Comparison of ENCODE assay signal across 13 mouse cellular contexts in the genomic region with DNA sequence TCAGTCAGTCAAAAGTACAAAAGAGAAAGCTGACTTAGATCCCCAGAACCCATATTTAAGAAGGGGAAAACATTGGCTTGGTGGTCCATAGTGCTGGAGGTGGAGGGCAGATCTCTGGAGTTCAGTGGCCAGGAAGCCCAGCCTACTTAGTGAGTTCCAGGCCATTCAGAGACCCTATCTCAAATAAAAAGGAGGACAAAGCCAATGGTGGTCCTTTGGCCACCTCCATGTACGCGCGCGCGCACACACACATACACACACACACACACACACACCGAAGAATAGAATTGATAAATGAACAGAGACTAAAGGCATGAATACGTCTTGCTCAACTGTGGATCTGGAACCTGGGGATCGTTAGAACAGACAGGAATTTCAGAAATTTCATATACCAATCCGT. TPM values are rescaled to one million over a fixed set of nuclear protein-coding genes. Genes with fewer than 3 reads are reported as not detected.
DNase-seq lines count a peak whose midpoint lies in the region; ATAC-seq and TF ChIP-seq lines count a peak whose summit lies in the region.
"Had no signal": no experiment of that assay in that cellular context is flagged by ENCODE, and none has a peak within 500 bp of the region (broad histone marks: within the 10 kb centered on the region; RNA-seq: fewer than 3 reads in every experiment).

No protein-coding gene starts in this region.

- no peaks in the 10 kb centered on the region for H3K9me3 ChIP-seq in liver, embryonic 14.5 days (ENCODE audit: control insufficient read depth, low read length)

- no peaks in the 10 kb centered on the region for H3K36me3 ChIP-seq in liver, adult 2 months (ENCODE audit: control insufficient read depth, insufficient read depth, low read length)
- H3K36me3 ChIP-seq in liver, embryonic 14.5 days (replicated peaks; ENCODE audit: control insufficient read depth, insufficient read depth, low read depth), result no peaks in the 10 kb centered on the region

- DNase-seq in liver, adult 2 months (ENCODE audit: extremely low read depth, low read depth, low spot score), result no peak
- no peak for DNase-seq in liver
- DNase-seq in A20 (ENCODE audit: low read depth, low spot score), result peak; percentile 73
- no peak for DNase-seq in liver, embryonic 14.5 days (ENCODE audit: low read depth in 3 of 3, low spot score in 3 of 3)
- no peak for DNase-seq in right cerebral cortex, adult 2 months (ENCODE audit: low spot score in 2 of 2)
- no peak for DNase-seq in adrenal gland, postnatal 36 days
- DNase-seq: adrenal gland, adult 2 months; cerebellum, postnatal 10 days; gastrocnemius, postnatal 25 days; lung, postnatal 10 days; midbrain, embryonic 14.5 days had no signal

- H3K27me3 ChIP-seq in liver, adult 2 months (ENCODE audit: control insufficient read depth, insufficient read depth, low read length), result no peaks in the 10 kb centered on the region
- H3K27me3 ChIP-seq in liver, embryonic 14.5 days (ENCODE audit: control insufficient read depth, insufficient read depth, low read length), result no peaks in the 10 kb centered on the region

- H3K4me1 ChIP-seq in liver, adult 2 months (ENCODE audit: control insufficient read depth, insufficient read depth, low read length), result peaks cover 5% of the 10 kb centered on the region; the same call in 1 of the 2 replicates
- peaks cover 15% of the 10 kb centered on the region for H3K4me1 ChIP-seq in bone marrow, adult 2 months (ENCODE audit: control insufficient read depth, insufficient read depth, low read length)
- H3K4me1 ChIP-seq in liver, embryonic 14.5 days (replicated peaks; ENCODE audit: control insufficient read depth in 2 of 2, insufficient read depth in 2 of 2, low read length in 1 of 2), result peaks cover 4 to 27% of the 10 kb centered on the region in 2 experiments

- no peak overlapping the region for H3K9ac ChIP-seq in liver, adult 2 months (ENCODE audit: low read depth, low read length)
- H3K9ac ChIP-seq in liver, embryonic 14.5 days (replicated peaks), result no peak overlapping the region

- TF ChIP-seq POLR2A in liver, adult 2 months (IDR thresholded peaks at IDR 0.05; ENCODE audit: extremely low read depth, insufficient read depth, low read length), result no peak
- no peak for TF ChIP-seq POLR2A in bone marrow, adult 2 months (IDR thresholded peaks at IDR 0.05; ENCODE audit: borderline replicate concordance, control insufficient read depth, low read depth, low read length)

- peak overlapping the region; percentile 22; the same call in 1 of the 2 replicates for H3K4me2 ChIP-seq in liver, embryonic 14.5 days (ENCODE audit: low read depth)

- no peak for TF ChIP-seq EP300 in liver, embryonic 14.5 days (IDR thresholded peaks at IDR 0.05; ENCODE audit: low read depth)

- H3K27ac ChIP-seq in liver, adult 2 months (replicated peaks; ENCODE audit: insufficient read depth, low read depth, low read length), result peak overlapping the region; percentile 84
- H3K27ac ChIP-seq in bone marrow, adult 2 months (ENCODE audit: control insufficient read depth, insufficient read depth, low read depth, low read length, poor library complexity), result peak overlapping the region; percentile 11; the same call in 1 of the 2 replicates
- no peak overlapping the region for H3K27ac ChIP-seq in liver, embryonic 14.5 days

- ATAC-seq in liver, embryonic 14.5 days (ENCODE audit: insufficient read depth), result no peak
- ATAC-seq in megakaryocyte progenitor cell, adult 5-6 weeks (replicated peaks; ENCODE audit: poor library complexity), result no peak

- no peak for TF ChIP-seq CTCF in liver, adult 2 months (IDR thresholded peaks at IDR 0.05; ENCODE audit: low read depth, low read length)
- no peak for TF ChIP-seq CTCF in bone marrow, adult 2 months (IDR thresholded peaks at IDR 0.05; ENCODE audit: control insufficient read depth, insufficient read depth, low read length)
- no peak for TF ChIP-seq CTCF in liver, embryonic 14.5 days (IDR thresholded peaks at IDR 0.05; ENCODE audit: low read depth)

- H3K79me2 ChIP-seq in liver, adult 2 months (ENCODE audit: control insufficient read depth, insufficient read depth, low read length), result no peaks in the 10 kb centered on the region

- 78% methylated on average over 9 of the region's 9 CpGs for WGBS in liver, adult 2 months
- 10% methylated on average over 9 of the region's 9 CpGs for WGBS in bone marrow, adult 2 months
- WGBS in liver, embryonic 14.5 days (ENCODE audit: insufficient replicate concordance), result 21% methylated on average over 9 of the region's 9 CpGs

- H3K4me3 ChIP-seq in liver, adult 2 months (ENCODE audit: insufficient read depth, low read depth, low read length), result no peak overlapping the region
- no peak overlapping the region for H3K4me3 ChIP-seq in bone marrow, adult 2 months (replicated peaks; ENCODE audit: control insufficient read depth, low read depth, low read length)
- H3K4me3 ChIP-seq in liver, embryonic 14.5 days (ENCODE audit: insufficient read depth in 1 of 2, low read depth in 2 of 2, low read length in 2 of 2), result no peak overlapping the region

RNA-seq across cellular contexts. Expression of a gene that starts 0.5 kb away (rescaled TPM):
- total RNA-seq in liver, adult 2 months (2014; rRNA removed), result 30.3 and 32.6 TPM in 2 replicates
- 26.0 and 28.0 TPM in 2 replicates for polyA plus RNA-seq in liver, adult 2 months (2012; rRNA removed)
- 11.1 and 18.3 TPM in 2 replicates for polyA plus RNA-seq in bone marrow, adult 2 months (2011; ENCODE audit: insufficient read depth, insufficient read length, low replicate concordance, missing spikeins)
- polyA plus RNA-seq in liver, embryonic 14.5 days (2012; rRNA removed), result 5.9 and 7.9 TPM in 2 replicates
- polyA plus RNA-seq in liver, embryonic 14.5 days (2014; fragmentation: Nextera tagmentation; extraction: Ambion mirVana), result 16.0 and 20.3 TPM in 2 replicates
- total RNA-seq in adrenal gland, postnatal 36 days (2021), result 10 to 100 TPM; 32.2 to 37.1 TPM
- total RNA-seq in megakaryocyte progenitor cell, adult 5-6 weeks (2015), result 51.8 and 54.3 TPM in 2 replicates
- 25.6 and 31.8 TPM in 2 replicates for total RNA-seq in megakaryocyte progenitor cell, adult 5-6 weeks (2017)
